9 mouse cellular contexts compared by ENCODE assay signal in the genomic region with DNA sequence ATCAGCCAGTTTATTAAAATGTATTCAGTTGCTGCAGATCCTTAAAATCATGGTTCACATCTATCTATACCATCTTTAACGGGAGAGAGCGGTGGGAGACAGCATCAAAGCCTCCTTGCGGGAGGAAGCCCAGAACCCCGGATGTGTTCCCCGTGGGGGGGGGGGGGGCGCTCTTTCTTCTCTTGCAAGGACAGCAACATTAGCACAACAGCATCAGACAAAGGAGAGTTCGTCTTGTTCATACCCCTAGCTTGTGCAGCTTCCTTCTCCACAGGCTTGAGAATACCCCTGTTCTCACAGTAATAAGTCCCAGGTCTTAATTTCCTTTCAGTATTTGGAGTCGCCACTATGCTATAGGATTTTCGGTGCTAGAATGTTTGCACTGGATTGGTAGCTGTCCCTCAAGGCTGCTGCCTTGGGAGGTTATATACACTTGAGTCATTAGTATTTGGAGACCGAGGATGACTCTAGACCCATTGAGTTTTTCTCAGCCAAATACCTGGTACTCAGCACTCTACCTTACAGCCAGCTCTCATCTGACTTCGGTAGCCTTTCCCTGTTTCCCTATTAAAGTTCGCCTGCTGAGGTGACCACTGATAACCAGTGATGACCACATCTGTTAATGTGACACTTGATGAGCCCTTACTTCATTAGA.
DNase-seq lines count a peak whose midpoint lies in the region; ATAC-seq and TF ChIP-seq lines count a peak whose summit lies in the region.
"Had no signal": no experiment of that assay in that cellular context is flagged by ENCODE, and none has a peak within 500 bp of the region (broad histone marks: within the 10 kb centered on the region; RNA-seq: fewer than 3 reads in every experiment).

No protein-coding gene starts in this region.

- H3K36me3 ChIP-seq in intestine, embryonic 15.5 days, result no peaks in the 10 kb centered on the region
- no peaks in the 10 kb centered on the region for H3K36me3 ChIP-seq in intestine, postnatal 0 days (ENCODE audit: control insufficient read depth, insufficient read depth)
- H3K36me3 ChIP-seq in embryonic facial prominence, embryonic 15.5 days, result no peaks in the 10 kb centered on the region
- H3K36me3 ChIP-seq in hindbrain, embryonic 14.5 days (replicated peaks; ENCODE audit: control insufficient read depth, insufficient read depth), result no peaks in the 10 kb centered on the region

- no peak overlapping the region for H3K4me3 ChIP-seq in intestine, embryonic 15.5 days (replicated peaks)
- no peak overlapping the region for H3K4me3 ChIP-seq in intestine, postnatal 0 days (ENCODE audit: low read depth, low read length)
- no peak overlapping the region for H3K4me3 ChIP-seq in embryonic facial prominence, embryonic 15.5 days (replicated peaks)
- no peak overlapping the region for H3K4me3 ChIP-seq in hindbrain, embryonic 14.5 days (replicated peaks; ENCODE audit: low read length)

- no peaks in the 10 kb centered on the region for H3K27me3 ChIP-seq in intestine, embryonic 15.5 days (replicated peaks)
- no peaks in the 10 kb centered on the region for H3K27me3 ChIP-seq in intestine, postnatal 0 days (replicated peaks; ENCODE audit: control insufficient read depth, insufficient read depth, low read length)
- no peaks in the 10 kb centered on the region for H3K27me3 ChIP-seq in embryonic facial prominence, embryonic 15.5 days
- no peaks in the 10 kb centered on the region for H3K27me3 ChIP-seq in hindbrain, embryonic 14.5 days (ENCODE audit: control insufficient read depth, insufficient read depth, low read length)

- no peaks in the 10 kb centered on the region for H3K9me3 ChIP-seq in intestine, embryonic 15.5 days
- no peaks in the 10 kb centered on the region for H3K9me3 ChIP-seq in intestine, postnatal 0 days (ENCODE audit: control insufficient read depth)
- no peaks in the 10 kb centered on the region for H3K9me3 ChIP-seq in embryonic facial prominence, embryonic 15.5 days (replicated peaks)
- H3K9me3 ChIP-seq in hindbrain, embryonic 14.5 days (ENCODE audit: control insufficient read depth, low read length), result no peaks in the 10 kb centered on the region

- TF ChIP-seq CTCF in intestine, postnatal 0 days (IDR thresholded peaks at IDR 0.05; ENCODE audit: low read depth), result no peak

- DNase-seq in hindbrain, embryonic 14.5 days (ENCODE audit: low spot score), result no peak
- DNase-seq in naive thymus-derived CD4-positive, alpha-beta T cell, adult 2 months (ENCODE audit: low read depth), result peak; percentile 7
- no peak for DNase-seq in cerebellum, adult 11-12 months
- DNase-seq in layer of hippocampus, postnatal 25 days (ENCODE audit: extremely low spot score in 1 of 2, low spot score in 1 of 2), result no peak
- DNase-seq: cerebellum, adult 2 months; thymus, adult 2 months had no signal

- H3K27ac ChIP-seq in intestine, embryonic 15.5 days, result no peak overlapping the region
- no peak overlapping the region for H3K27ac ChIP-seq in intestine, postnatal 0 days (ENCODE audit: low read depth, low read length)
- 0 out of 2 replicates have a peak overlapping the region, but pooled peaks have one; percentile 8 for H3K27ac ChIP-seq in embryonic facial prominence, embryonic 15.5 days (replicated peaks)
- H3K27ac ChIP-seq in hindbrain, embryonic 14.5 days, result peak overlapping the region; percentile 63

- ATAC-seq in intestine, embryonic 15.5 days, result no peak
- no peak for ATAC-seq in intestine, postnatal 0 days
- peak; percentile 47; the same call in 1 of the 2 replicates for ATAC-seq in embryonic facial prominence, embryonic 15.5 days (ENCODE audit: insufficient number of reproducible peaks, low FRiP score, low TSS enrichment, low read depth)
- no peak for ATAC-seq in hindbrain, embryonic 14.5 days (ENCODE audit: low FRiP score)

- WGBS in intestine, embryonic 15.5 days, result 45% methylated on average over 12 of the region's 12 CpGs
- WGBS in intestine, postnatal 0 days, result 63% methylated on average over 12 of the region's 12 CpGs
- 16% methylated on average over 12 of the region's 12 CpGs for WGBS in embryonic facial prominence, embryonic 15.5 days
- WGBS in hindbrain, embryonic 14.5 days, result 14% methylated on average over 12 of the region's 12 CpGs

- H3K4me2 ChIP-seq in intestine, embryonic 15.5 days (replicated peaks), result peak overlapping the region; percentile 26
- H3K4me2 ChIP-seq in intestine, postnatal 0 days (replicated peaks; ENCODE audit: low read depth), result no peak overlapping the region
- 0 out of 2 replicates have a peak overlapping the region, but pooled peaks have one; percentile 3 for H3K4me2 ChIP-seq in embryonic facial prominence, embryonic 15.5 days (replicated peaks)
- H3K4me2 ChIP-seq in hindbrain, embryonic 14.5 days (replicated peaks), result peak overlapping the region; percentile 30; the same call in 1 of the 2 replicates

- H3K9ac ChIP-seq in intestine, embryonic 15.5 days, result no peak overlapping the region
- H3K9ac ChIP-seq in intestine, postnatal 0 days (ENCODE audit: low read depth, low read length), result no peak overlapping the region
- no peak overlapping the region for H3K9ac ChIP-seq in embryonic facial prominence, embryonic 15.5 days
- H3K9ac ChIP-seq in hindbrain, embryonic 14.5 days, result no peak overlapping the region

- peaks cover 9% of the 10 kb centered on the region for H3K4me1 ChIP-seq in intestine, embryonic 15.5 days (replicated peaks)
- 0 out of 2 replicates have a peak, but pooled peaks cover 2% of the 10 kb centered on the region for H3K4me1 ChIP-seq in intestine, postnatal 0 days (replicated peaks; ENCODE audit: control insufficient read depth, insufficient read depth, low read length)
- peaks cover 21% of the 10 kb centered on the region for H3K4me1 ChIP-seq in embryonic facial prominence, embryonic 15.5 days
- peaks cover 45% of the 10 kb centered on the region for H3K4me1 ChIP-seq in hindbrain, embryonic 14.5 days (replicated peaks; ENCODE audit: control insufficient read depth, insufficient read depth, low read length)

Comparison
In these comparisons a context has a peak if more than half of its experiments do, and no peak if none do; other contexts are left out.
1. H3K27ac ChIP-seq: peak in embryonic facial prominence, embryonic 15.5 days (single experiment) and hindbrain, embryonic 14.5 days (single experiment); none in intestine, embryonic 15.5 days (single experiment) and intestine, postnatal 0 days (single experiment).